Mouse (Mus musculus): ENCODE data around the gene B3galt1.

The B3galt1 gene

GRCm38 (mm10) chr2:67948408-67948807 is 382.7 kb downstream of the B3galt1 start:
- DNase-seq (ENCODE audit: low spot score) = no peak

GRCm38 (mm10) chr2:67956182-67956581 is 390.5 kb downstream of the B3galt1 start:
- DNase-seq (ENCODE audit: low spot score) = no peak

GRCm38 (mm10) chr2:67957561-67957960 is 391.9 kb downstream of the B3galt1 start:
- DNase-seq (ENCODE audit: low spot score) = no peak

- no peak for DNase-seq (ENCODE audit: low spot score)
These were observed 395.0 kb downstream of the B3galt1 start for GRCm38 (mm10) chr2:67960711-67961110.

- no peak for DNase-seq (ENCODE audit: low spot score)
These were observed 403.1 kb downstream of the B3galt1 start for GRCm38 (mm10) chr2:67968812-67969211.

- DNase-seq (ENCODE audit: low spot score) = no peak
These were observed 405.4 kb downstream of the B3galt1 start for GRCm38 (mm10) chr2:67971091-67971490.

- no peak for DNase-seq (ENCODE audit: low spot score)
These were observed 405.9 kb downstream of the B3galt1 start for GRCm38 (mm10) chr2:67971576-67971975.

GRCm38 (mm10) chr2:67975764-67976163 is 410.1 kb downstream of the B3galt1 start:
- DNase-seq (ENCODE audit: low spot score) = no peak

GRCm38 (mm10) chr2:67976488-67976887 is 410.8 kb downstream of the B3galt1 start:
- no peak for DNase-seq (ENCODE audit: low spot score)

GRCm38 (mm10) chr2:67977620-67978262 is 412.1 kb downstream of the B3galt1 start:
- no peak for DNase-seq (ENCODE audit: low spot score)

- no peak for DNase-seq (ENCODE audit: low spot score)
These were observed 417.9 kb downstream of the B3galt1 start for GRCm38 (mm10) chr2:67983563-67983962.

GRCm38 (mm10) chr2:67985133-67985532 is 419.5 kb downstream of the B3galt1 start:
- DNase-seq (ENCODE audit: low spot score) = no peak

- DNase-seq (ENCODE audit: low spot score) = no peak
These were observed 427.8 kb downstream of the B3galt1 start for GRCm38 (mm10) chr2:67993421-67993820.

- DNase-seq (ENCODE audit: low spot score) = no peak
These were observed 437.4 kb downstream of the B3galt1 start for GRCm38 (mm10) chr2:68003091-68003490.

- DNase-seq (ENCODE audit: low spot score) = no peak
These were observed 439.5 kb downstream of the B3galt1 start for GRCm38 (mm10) chr2:68005210-68005609.

GRCm38 (mm10) chr2:68005711-68006110 is 440.0 kb downstream of the B3galt1 start:
- no peak for DNase-seq (ENCODE audit: low spot score)

GRCm38 (mm10) chr2:68011336-68011735 is 445.7 kb downstream of the B3galt1 start:
- DNase-seq (ENCODE audit: low spot score) = no peak

GRCm38 (mm10) chr2:68020251-68020680 is 454.6 kb downstream of the B3galt1 start:
- DNase-seq (ENCODE audit: low spot score) = peak; percentile 18

- DNase-seq (ENCODE audit: low spot score) = no peak
These were observed 456.0 kb downstream of the B3galt1 start for GRCm38 (mm10) chr2:68021541-68022152.

GRCm38 (mm10) chr2:68028811-68029210 is 463.1 kb downstream of the B3galt1 start:
- no peak for DNase-seq (ENCODE audit: low spot score)

GRCm38 (mm10) chr2:68034711-68035110 is 469.0 kb downstream of the B3galt1 start:
- DNase-seq (ENCODE audit: low spot score) = no peak

- no peak for DNase-seq (ENCODE audit: low spot score)
These were observed 475.1 kb downstream of the B3galt1 start for GRCm38 (mm10) chr2:68040752-68041151.

GRCm38 (mm10) chr2:68052481-68052880 is 486.8 kb downstream of the B3galt1 start:
- no peak for DNase-seq (ENCODE audit: low spot score)

- DNase-seq (ENCODE audit: low spot score) = no peak
These were observed 487.6 kb downstream of the B3galt1 start for GRCm38 (mm10) chr2:68053243-68053642.
